In genomic region chr4:152326543-152326942, GRCm38 (mm10) we compare ENCODE assay signal across 8 mouse cellular contexts. TPM values are rescaled to one million over a fixed set of nuclear protein-coding genes. Genes with fewer than 3 reads are reported as not detected.
A peak's percentile ranks its signal among the peaks of the same experiment; 100 is the strongest.
DNase-seq lines count a peak whose midpoint lies in the region; ATAC-seq and TF ChIP-seq lines count a peak whose summit lies in the region.

No protein-coding gene starts in this region.

- H3K4me2 ChIP-seq in kidney, embryonic 15.5 days: peak overlapping the region; percentile 72
- peak overlapping the region; percentile 88 for H3K4me2 ChIP-seq in hindbrain, embryonic 14.5 days (replicated peaks)
- H3K4me2 ChIP-seq in midbrain, embryonic 14.5 days (ENCODE audit: low read length): peak overlapping the region; percentile 86

- H3K4me1 ChIP-seq in kidney, embryonic 15.5 days: peaks cover 18% of the 10 kb centered on the region
- H3K4me1 ChIP-seq in bone marrow macrophage, adult 2 months (ENCODE audit: control insufficient read depth, insufficient read depth, low read length): peaks cover 10% of the 10 kb centered on the region
- H3K4me1 ChIP-seq in hindbrain, embryonic 14.5 days (replicated peaks; ENCODE audit: control insufficient read depth, insufficient read depth, low read length): peaks cover 12% of the 10 kb centered on the region
- H3K4me1 ChIP-seq in midbrain, embryonic 14.5 days (ENCODE audit: control insufficient read depth, insufficient read depth, low read length): peaks cover 8% of the 10 kb centered on the region

- peaks cover 42% of the 10 kb centered on the region for H3K36me3 ChIP-seq in kidney, embryonic 15.5 days
- H3K36me3 ChIP-seq in hindbrain, embryonic 14.5 days (replicated peaks; ENCODE audit: control insufficient read depth, insufficient read depth): peaks cover 36% of the 10 kb centered on the region
- H3K36me3 ChIP-seq in midbrain, embryonic 14.5 days (ENCODE audit: control insufficient read depth, insufficient read depth, low read length): peaks cover 29% of the 10 kb centered on the region

- peak overlapping the region; percentile 83; the same call in 1 of the 2 replicates for H3K27ac ChIP-seq in kidney, embryonic 15.5 days
- peak overlapping the region; percentile 45 for H3K27ac ChIP-seq in bone marrow macrophage, adult 2 months (ENCODE audit: insufficient read depth, low read depth, low read length)
- no peak overlapping the region for H3K27ac ChIP-seq in hindbrain, embryonic 14.5 days
- no peak overlapping the region for H3K27ac ChIP-seq in midbrain, embryonic 14.5 days (replicated peaks; ENCODE audit: low read depth, low read length)

- no peak for TF ChIP-seq CTCF in bone marrow macrophage, adult 2 months (IDR thresholded peaks at IDR 0.05; ENCODE audit: low read depth, low read length)

- H3K4me3 ChIP-seq in kidney, embryonic 15.5 days (replicated peaks): peak overlapping the region; percentile 99
- peak overlapping the region; percentile 88 for H3K4me3 ChIP-seq in bone marrow macrophage, adult 2 months (ENCODE audit: insufficient read depth, low read length)
- H3K4me3 ChIP-seq in hindbrain, embryonic 14.5 days (replicated peaks; ENCODE audit: low read length): peak overlapping the region; percentile 97
- peak overlapping the region; percentile 99 for H3K4me3 ChIP-seq in midbrain, embryonic 14.5 days (replicated peaks; ENCODE audit: low read depth, low read length)

- DNase-seq in kidney, adult 18-20 months: no peak
- DNase-seq in hindbrain, embryonic 14.5 days (ENCODE audit: low spot score): no peak
- no peak for DNase-seq in midbrain, embryonic 14.5 days
- DNase-seq in cerebellum, adult 11 months: no peak
- no peak for DNase-seq in frontal cortex, postnatal 10 days (ENCODE audit: low spot score in 2 of 2)
- DNase-seq in kidney, postnatal 36 days: no peak

- no peak for TF ChIP-seq POLR2A in bone marrow macrophage, adult 2 months (IDR thresholded peaks at IDR 0.05; ENCODE audit: borderline replicate concordance, low read depth, low read length)

- H3K9ac ChIP-seq in kidney, embryonic 15.5 days: peak overlapping the region; percentile 99
- peak overlapping the region; percentile 95 for H3K9ac ChIP-seq in hindbrain, embryonic 14.5 days
- H3K9ac ChIP-seq in midbrain, embryonic 14.5 days (replicated peaks; ENCODE audit: low read length): peak overlapping the region; percentile 88

- ATAC-seq in kidney, embryonic 15.5 days (replicated peaks; ENCODE audit: low FRiP score): no peak
- ATAC-seq in hindbrain, embryonic 14.5 days (ENCODE audit: low FRiP score): no peak
- no peak for ATAC-seq in midbrain, embryonic 14.5 days (ENCODE audit: low FRiP score, low TSS enrichment)

- 1% methylated on average over 11 of the region's 11 CpGs for WGBS in kidney, embryonic 15.5 days
- WGBS in hindbrain, embryonic 14.5 days: 3% methylated on average over 11 of the region's 11 CpGs
- 5% methylated on average over 11 of the region's 11 CpGs for WGBS in midbrain, embryonic 14.5 days

- no peaks in the 10 kb centered on the region for H3K9me3 ChIP-seq in kidney, embryonic 15.5 days (replicated peaks)
- H3K9me3 ChIP-seq in hindbrain, embryonic 14.5 days (ENCODE audit: control insufficient read depth, low read length): no peaks in the 10 kb centered on the region
- no peaks in the 10 kb centered on the region for H3K9me3 ChIP-seq in midbrain, embryonic 14.5 days (ENCODE audit: control insufficient read depth, low read length)

- H3K27me3 ChIP-seq in kidney, embryonic 15.5 days: no peaks in the 10 kb centered on the region
- H3K27me3 ChIP-seq in hindbrain, embryonic 14.5 days (ENCODE audit: control insufficient read depth, insufficient read depth, low read length): no peaks in the 10 kb centered on the region
- no peaks in the 10 kb centered on the region for H3K27me3 ChIP-seq in midbrain, embryonic 14.5 days (ENCODE audit: control insufficient read depth, insufficient read depth, low read length)

RNA-seq across cellular contexts. Expression of gene Rpl22, which starts 1.0 kb away (rescaled TPM):
- 387 and 455 TPM in 2 replicates for polyA plus RNA-seq in kidney, embryonic 15.5 days (2015; fragmentation: Nextera tagmentation; extraction: Ambion mirVana)
- polyA plus RNA-seq in bone marrow macrophage, adult 2 months (2012; ENCODE audit: insufficient read depth, insufficient read length, missing spikeins): 958 and 1,114 TPM in 2 replicates
- polyA plus RNA-seq in hindbrain, embryonic 14.5 days (2014; fragmentation: Nextera tagmentation; extraction: Ambion mirVana): 154 and 178 TPM in 2 replicates
- 165 and 174 TPM in 2 replicates for polyA plus RNA-seq in midbrain, embryonic 14.5 days (2014; fragmentation: Nextera tagmentation; extraction: Ambion mirVana)

RNA-seq across cellular contexts. Expression of gene Rnf207, which starts 7.8 kb away (rescaled TPM):
- polyA plus RNA-seq in kidney, embryonic 15.5 days (2015; fragmentation: Nextera tagmentation; extraction: Ambion mirVana): 1.5 and 2.1 TPM in 2 replicates
- polyA plus RNA-seq in bone marrow macrophage, adult 2 months (2012; ENCODE audit: insufficient read depth, insufficient read length, missing spikeins): not detected in 2 replicates
- 5.6 and 6.9 TPM in 2 replicates for polyA plus RNA-seq in hindbrain, embryonic 14.5 days (2014; fragmentation: Nextera tagmentation; extraction: Ambion mirVana)
- 4.2 and 6.9 TPM in 2 replicates for polyA plus RNA-seq in midbrain, embryonic 14.5 days (2014; fragmentation: Nextera tagmentation; extraction: Ambion mirVana)

RNA-seq across cellular contexts. Expression of gene Chd5, which starts 11.9 kb away (rescaled TPM):
- 0.13 and 0.32 TPM in 2 replicates for polyA plus RNA-seq in kidney, embryonic 15.5 days (2015; fragmentation: Nextera tagmentation; extraction: Ambion mirVana)
- polyA plus RNA-seq in bone marrow macrophage, adult 2 months (2012; ENCODE audit: insufficient read depth, insufficient read length, missing spikeins): 0.42 and 0.55 TPM in 2 replicates
- polyA plus RNA-seq in hindbrain, embryonic 14.5 days (2014; fragmentation: Nextera tagmentation; extraction: Ambion mirVana): 41.9 and 46.7 TPM in 2 replicates
- polyA plus RNA-seq in midbrain, embryonic 14.5 days (2014; fragmentation: Nextera tagmentation; extraction: Ambion mirVana): 38.4 and 53.5 TPM in 2 replicates

RNA-seq across cellular contexts. Expression of gene Icmt, which starts 29.5 kb away (rescaled TPM):
- 22.3 and 28.7 TPM in 2 replicates for polyA plus RNA-seq in kidney, embryonic 15.5 days (2015; fragmentation: Nextera tagmentation; extraction: Ambion mirVana)
- polyA plus RNA-seq in bone marrow macrophage, adult 2 months (2012; ENCODE audit: insufficient read depth, insufficient read length, missing spikeins): 14.0 and 19.7 TPM in 2 replicates
- 20.6 and 22.8 TPM in 2 replicates for polyA plus RNA-seq in hindbrain, embryonic 14.5 days (2014; fragmentation: Nextera tagmentation; extraction: Ambion mirVana)
- polyA plus RNA-seq in midbrain, embryonic 14.5 days (2014; fragmentation: Nextera tagmentation; extraction: Ambion mirVana): 14.9 and 23.7 TPM in 2 replicates

RNA-seq across cellular contexts. Expression of gene Hes3, which starts 35.1 kb away (rescaled TPM):
- not detected in 2 replicates for polyA plus RNA-seq in kidney, embryonic 15.5 days (2015; fragmentation: Nextera tagmentation; extraction: Ambion mirVana)
- not detected in 2 replicates for polyA plus RNA-seq in bone marrow macrophage, adult 2 months (2012; ENCODE audit: insufficient read depth, insufficient read length, missing spikeins)
- 0.24 and 1.2 TPM in 2 replicates for polyA plus RNA-seq in hindbrain, embryonic 14.5 days (2014; fragmentation: Nextera tagmentation; extraction: Ambion mirVana)
- 0.39 and 1.2 TPM in 2 replicates for polyA plus RNA-seq in midbrain, embryonic 14.5 days (2014; fragmentation: Nextera tagmentation; extraction: Ambion mirVana)

Comparison
In these comparisons a context has a peak if more than half of its experiments do, and no peak if none do; other contexts are left out.
1. H3K27ac ChIP-seq: peak in kidney, embryonic 15.5 days (single experiment) and bone marrow macrophage, adult 2 months (single experiment); none in hindbrain, embryonic 14.5 days (single experiment) and midbrain, embryonic 14.5 days (single experiment).
2. RNA of gene Chd5, which starts 11.9 kb away (polyA plus RNA-seq): 41.9 to 46.7 TPM in hindbrain, embryonic 14.5 days and 38.4 to 53.5 TPM in midbrain, embryonic 14.5 days; 0.42 to 0.55 TPM in bone marrow macrophage, adult 2 months and 0.13 to 0.32 TPM in kidney, embryonic 15.5 days; every median in the first group is over 10 times any median in the second.
3. Peak in every context shown above with its lines, with median percentiles within 50 percentile points of each other: H3K4me2 ChIP-seq, H3K4me3 ChIP-seq and H3K9ac ChIP-seq.